Mouse (Mus musculus) E14TG2a.4 (cell line): ENCODE data around the gene Taldo1.

Experiments
- H3K27me3 ChIP-seq: 2 replicates; pipeline ENCODE4 v1.6.1; 2014; ENCODE audit warnings: low read length, control low read depth; ENCODE audit not compliant: insufficient read depth
- H3K36me3 ChIP-seq: 2 replicates; pipeline ENCODE4 v1.6.1; 2014; ENCODE audit warnings: low read length, control low read depth; ENCODE audit not compliant: insufficient read depth
- H3K4me1 ChIP-seq: replicated peaks from 2 replicates; pipeline ENCODE4 v1.6.1; 2014; ENCODE audit warnings: low read depth, low read length, control low read depth
- H3K4me3 ChIP-seq: replicated peaks from 2 replicates; pipeline ENCODE4 v1.5.1; 2014; ENCODE audit warnings: mild to moderate bottlenecking, low read length
- H3K9me3 ChIP-seq: 2 replicates; pipeline ENCODE4 v1.6.1; 2014; ENCODE audit warnings: low read length, control low read depth
- CTCF ChIP-seq: conservative IDR thresholded peaks from 2 replicates; pipeline ENCODE4 v1.5.1; 2014; ENCODE audit warnings: low read length
- NANOG ChIP-seq: IDR thresholded peaks from 2 replicates; pipeline ENCODE4 v1.6.1; 2014; ENCODE audit warnings: borderline replicate concordance, low read length, mixed read lengths
- POU5F1 ChIP-seq: IDR thresholded peaks from 2 replicates; pipeline ENCODE4 v1.6.1; 2014; ENCODE audit warnings: low read length, borderline replicate concordance

Taldo1 gene

DNA sequence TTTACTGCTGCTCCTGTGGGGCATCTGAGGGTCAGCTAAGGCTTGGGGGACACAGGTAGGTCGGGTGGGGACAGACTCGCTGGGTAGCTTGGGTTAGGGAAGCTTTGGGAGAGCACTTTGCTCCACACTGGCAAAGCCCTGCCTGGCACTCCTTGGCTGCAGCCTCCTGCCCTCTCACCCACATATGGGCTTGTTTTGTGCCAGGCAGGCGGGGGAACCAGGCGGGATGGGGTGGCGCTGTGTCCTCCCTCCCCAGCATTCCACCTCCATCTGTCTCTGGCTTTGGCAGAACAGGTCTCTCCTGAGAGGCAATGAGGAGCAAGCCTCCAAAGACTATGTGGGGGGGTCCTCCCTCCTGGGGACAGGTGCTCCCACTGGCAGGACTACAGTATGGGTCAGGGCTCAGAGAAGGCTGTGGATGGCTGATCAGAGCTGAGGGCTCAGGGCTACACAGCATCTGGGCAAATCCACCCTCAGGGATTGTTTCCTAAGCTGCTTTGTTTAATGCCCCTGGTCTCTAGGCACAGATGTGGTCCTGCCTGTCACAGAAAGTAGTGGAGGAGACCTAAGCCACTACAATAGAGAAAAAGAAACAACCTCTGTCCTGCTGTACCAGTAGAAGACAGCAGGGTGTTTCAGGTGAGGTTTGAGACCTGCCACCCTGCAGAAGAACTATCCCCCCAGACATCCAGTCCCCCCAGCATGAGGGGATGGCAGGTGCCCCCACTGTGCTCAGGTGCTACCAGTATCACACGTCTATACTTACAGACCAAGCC lies 40.9 kb downstream of the Taldo1 start:
- no peak for TF ChIP-seq POU5F1
- no peak for TF ChIP-seq NANOG
- Histone ChIP-seq H3K36me3 (peaks cover 43% of the 10 kb centered on the region), H3K4me3 (no peak overlapping the region), H3K9me3 (no peaks in the 10 kb centered on the region), H3K27me3 (no peaks in the 10 kb centered on the region), H3K4me1 (peaks cover 95% of the 10 kb centered on the region)

DNA sequence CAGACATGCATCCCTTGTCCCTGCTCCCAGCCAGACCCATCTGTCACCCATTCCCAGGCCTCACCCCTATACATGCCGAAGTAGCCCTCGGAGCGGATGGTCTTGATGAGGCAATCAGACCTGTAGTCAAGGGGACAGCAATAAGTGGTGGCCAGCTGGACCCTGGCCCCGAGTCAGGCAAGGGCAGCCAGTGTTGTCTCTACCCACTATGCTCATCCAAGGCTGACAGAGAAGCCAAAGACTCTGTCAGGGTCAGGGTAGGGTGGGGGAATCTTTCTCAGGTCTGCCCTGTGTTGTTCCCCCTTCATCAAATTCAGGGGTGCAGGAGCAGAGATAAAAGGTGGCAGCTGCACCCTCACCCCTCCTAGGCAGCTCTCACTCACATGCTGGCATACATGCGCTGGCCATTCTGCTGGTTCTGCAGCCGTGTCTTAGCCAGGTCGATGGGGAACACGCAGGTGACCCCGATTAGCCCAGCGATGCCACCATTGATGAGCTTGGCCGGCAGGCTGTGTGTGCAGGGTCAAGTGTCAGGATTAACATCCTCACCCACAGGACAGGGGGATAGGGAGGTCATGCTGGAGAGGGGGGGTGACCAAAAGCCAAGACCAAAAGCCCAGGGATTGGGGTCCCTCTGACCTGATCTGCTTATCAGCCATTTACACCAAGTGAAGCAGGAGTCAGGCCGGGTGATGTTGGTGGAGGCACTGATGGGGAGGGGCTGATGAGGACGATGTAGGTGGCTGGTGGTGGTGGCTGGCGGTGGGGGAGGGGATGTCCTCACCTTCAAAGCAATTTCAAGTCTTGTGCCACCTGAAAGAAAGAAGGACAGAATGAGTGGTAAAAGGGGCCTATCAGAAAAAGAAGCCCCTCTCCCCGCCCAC lies 41.8 kb downstream of the Taldo1 start:
- H3K9me3 ChIP-seq: no peaks in the 10 kb centered on the region
- H3K4me3 ChIP-seq: peak overlapping the region; percentile 68
- TF ChIP-seq CTCF (no peak), POU5F1 (no peak), NANOG (no peak)
- peaks cover 52% of the 10 kb centered on the region for H3K36me3 ChIP-seq
- H3K27me3 ChIP-seq: no peaks in the 10 kb centered on the region
- peaks cover 95% of the 10 kb centered on the region for H3K4me1 ChIP-seq

DNA sequence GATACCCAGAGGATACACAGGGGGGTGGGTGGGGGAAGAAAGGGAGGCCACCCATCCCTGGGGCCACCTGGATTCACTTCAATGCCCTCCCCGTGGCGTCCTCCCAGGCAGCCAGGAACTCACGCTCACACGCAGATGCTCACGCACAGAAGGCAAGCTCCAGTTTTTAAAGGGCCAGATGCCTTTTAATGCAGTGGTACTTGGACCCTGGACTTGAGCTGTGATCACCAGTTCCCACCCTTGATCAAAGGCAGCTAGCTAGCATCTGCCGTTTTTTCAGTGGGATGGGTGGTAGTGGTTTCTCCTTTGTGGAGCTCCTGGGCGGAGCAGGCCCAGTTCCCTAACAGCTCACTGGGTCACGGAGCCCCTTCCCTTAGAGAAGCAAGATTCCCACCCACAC lies 42.5 kb downstream of the Taldo1 start:
- Histone ChIP-seq H3K9me3 (no peaks in the 10 kb centered on the region), H3K27me3 (no peaks in the 10 kb centered on the region), H3K4me1 (peaks cover 92% of the 10 kb centered on the region), H3K4me3 (peak overlapping the region; percentile 68), H3K36me3 (peaks cover 59% of the 10 kb centered on the region)
- TF ChIP-seq CTCF (no peak), POU5F1 (no peak), NANOG (no peak)

DNA sequence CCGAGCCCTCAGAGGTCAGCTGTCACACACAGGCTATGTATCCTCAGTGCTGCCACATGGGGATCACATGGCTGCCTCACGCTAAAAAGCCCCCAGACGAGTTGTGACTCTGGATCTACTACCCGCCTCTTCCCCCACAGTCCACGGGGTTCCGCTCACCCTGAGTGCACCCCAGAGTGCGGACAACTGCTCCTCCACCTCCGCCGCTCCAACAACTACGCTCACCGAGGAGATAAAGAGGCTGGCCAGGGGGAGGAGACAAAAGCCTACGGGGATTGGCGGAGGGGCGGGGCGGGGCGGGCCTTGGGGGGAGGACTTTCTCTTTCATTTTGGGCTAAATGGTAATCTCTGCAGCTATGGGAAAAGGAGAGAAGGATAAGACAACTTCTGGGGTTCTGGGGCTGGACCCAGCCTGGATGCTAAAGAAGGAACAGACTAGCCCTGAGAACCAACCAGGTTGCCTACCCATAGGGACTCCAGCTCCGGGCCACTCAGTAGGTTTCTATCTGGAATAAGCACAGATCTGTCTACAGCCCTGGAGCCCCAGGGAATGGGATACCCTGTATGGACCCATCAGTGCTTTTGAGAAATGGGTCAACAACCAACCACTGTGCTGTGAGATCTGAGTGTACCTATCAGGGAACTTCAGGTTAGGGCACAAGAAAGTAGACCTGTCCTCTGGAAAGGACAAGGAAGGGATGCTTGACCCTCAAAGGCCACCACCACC lies 43.3 kb downstream of the Taldo1 start:
- no peaks in the 10 kb centered on the region for H3K27me3 ChIP-seq
- H3K9me3 ChIP-seq: no peaks in the 10 kb centered on the region
- TF ChIP-seq POU5F1: no peak
- H3K4me1 ChIP-seq: peaks cover 90% of the 10 kb centered on the region
- peaks cover 64% of the 10 kb centered on the region for H3K36me3 ChIP-seq
- peak overlapping the region; percentile 68 for H3K4me3 ChIP-seq

DNA sequence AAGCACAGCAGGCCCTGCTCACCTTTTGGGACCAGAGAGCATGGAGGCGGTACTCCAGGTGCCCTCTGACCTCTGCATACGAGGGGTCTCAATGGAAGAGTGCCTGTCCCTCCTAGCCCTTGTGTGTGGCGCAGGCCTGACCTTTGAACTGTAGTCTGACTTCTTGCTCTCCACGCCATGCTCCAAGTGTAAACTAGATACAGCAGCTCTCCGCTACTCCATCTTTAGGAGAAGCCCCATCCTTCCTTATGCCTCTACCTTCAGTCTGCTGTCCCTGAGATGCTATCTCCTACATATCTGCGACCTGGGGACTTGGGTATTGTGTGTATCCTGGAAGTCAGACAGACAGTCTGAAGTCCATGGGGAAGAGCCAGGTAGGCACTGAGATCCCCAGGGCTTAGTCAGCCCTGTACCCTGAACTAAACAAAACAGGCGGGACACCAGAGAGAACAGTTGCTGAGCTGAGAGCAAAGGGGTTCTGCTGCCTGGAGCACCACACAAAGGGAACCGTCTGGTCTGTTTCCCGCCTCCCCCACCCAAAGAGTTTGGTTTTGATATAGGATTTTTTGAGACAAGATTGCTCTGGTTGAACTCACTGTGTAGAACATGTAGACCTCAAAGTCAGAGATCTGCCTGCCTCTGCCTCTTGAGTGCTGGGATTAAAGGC lies 44.0 kb downstream of the Taldo1 start:
- Histone ChIP-seq H3K27me3 (no peaks in the 10 kb centered on the region), H3K4me3 (peak overlapping the region; percentile 18; the same call in 1 of the 2 replicates), H3K4me1 (peaks cover 90% of the 10 kb centered on the region), H3K9me3 (no peaks in the 10 kb centered on the region), H3K36me3 (peaks cover 64% of the 10 kb centered on the region)
- TF ChIP-seq POU5F1 (no peak), CTCF (no peak), NANOG (no peak)

DNA sequence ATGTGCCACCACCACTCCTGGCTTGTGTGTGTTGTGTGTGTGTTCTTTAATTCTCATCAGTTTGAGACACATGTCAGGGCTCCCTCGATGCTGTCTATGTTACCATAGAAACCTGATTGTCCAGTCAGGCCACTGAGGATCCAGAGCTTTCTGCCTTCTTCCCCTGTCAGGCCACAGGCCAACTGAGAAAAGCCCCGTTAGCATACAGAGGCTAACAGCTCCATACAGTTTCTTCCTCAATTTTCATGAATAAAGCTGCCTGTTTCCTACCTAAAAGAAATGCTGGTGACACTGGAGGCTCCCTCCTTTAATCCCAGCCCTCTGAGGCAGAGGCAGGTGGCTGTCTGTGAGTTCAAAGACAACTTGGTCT lies 44.5 kb downstream of the Taldo1 start:
- Histone ChIP-seq H3K27me3 (no peaks in the 10 kb centered on the region), H3K9me3 (no peaks in the 10 kb centered on the region), H3K4me1 (peaks cover 90% of the 10 kb centered on the region), H3K36me3 (peaks cover 64% of the 10 kb centered on the region), H3K4me3 (peak overlapping the region; percentile 85)
- TF ChIP-seq NANOG (no peak), CTCF (no peak)

DNA sequence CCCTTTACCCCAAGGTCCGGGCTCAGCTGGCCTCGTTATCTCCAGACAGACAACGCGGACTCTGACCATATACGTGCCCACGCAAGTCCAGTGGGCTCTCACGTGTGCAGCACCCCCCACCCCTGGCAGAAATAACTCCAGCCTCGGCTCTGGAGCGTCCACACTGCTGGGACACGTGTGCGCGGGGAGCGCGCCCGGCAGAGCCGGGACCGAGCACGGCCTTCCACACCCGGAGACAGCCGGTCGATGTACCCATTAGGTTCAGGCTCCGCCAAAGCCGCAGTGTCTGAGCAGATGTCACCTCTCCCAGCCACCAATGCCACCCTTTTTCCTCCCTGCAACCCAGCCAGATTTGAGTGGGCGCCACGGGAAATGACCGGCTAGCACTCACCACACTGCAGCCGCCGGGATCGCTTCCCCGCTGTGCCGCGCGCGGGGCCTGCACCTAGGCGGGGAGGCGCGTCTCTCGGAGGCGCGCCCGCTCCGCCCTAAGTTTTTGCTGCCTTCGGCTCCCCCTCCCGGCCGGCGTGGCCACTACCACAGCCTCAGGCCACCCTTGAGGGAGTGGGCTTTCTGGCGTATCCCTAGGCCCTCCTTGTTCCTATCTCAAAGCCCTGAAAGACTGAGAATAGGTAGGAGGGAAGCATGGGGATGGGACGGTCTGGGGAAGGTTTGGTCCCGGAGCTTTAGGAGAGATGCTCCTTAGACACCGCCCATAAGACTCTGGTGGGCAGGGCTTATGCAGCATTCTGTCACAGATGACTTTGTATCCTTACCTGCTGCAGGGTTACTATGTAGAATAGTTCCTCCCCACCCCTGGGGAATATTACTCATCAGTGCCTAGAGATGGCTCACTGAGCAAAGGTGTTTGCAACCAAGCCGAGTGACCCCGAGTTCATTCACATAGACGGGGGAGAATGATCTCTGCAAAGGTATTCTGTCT lies 45.5 kb downstream of the Taldo1 start, which contains the start of gene Slc25a22:
TSS of gene Slc25a22 (minus strand) at position 715 of the 943 bp plus-strand sequence.
- Histone ChIP-seq H3K36me3 (peaks cover 64% of the 10 kb centered on the region), H3K4me1 (peaks cover 90% of the 10 kb centered on the region), H3K9me3 (no peaks in the 10 kb centered on the region), H3K27me3 (no peaks in the 10 kb centered on the region), H3K4me3 (peak within 1 kb of the TSS; percentile 85)
- TF ChIP-seq NANOG (no peak), CTCF (peak; percentile 21), POU5F1 (no peak)
